Mouse (Mus musculus): ENCODE results near the gene Sypl. TPM values are rescaled to one million over a fixed set of nuclear protein-coding genes. Genes with fewer than 3 reads are reported as not detected.
A peak's percentile ranks its signal among the peaks of the same experiment; 100 is the strongest.
"Not testable (repeated sequence)": the region's sequence is repeated elsewhere in the genome, so short reads cannot be mapped to it uniquely, and the experiment has no call there.

Sypl gene
- polyA plus RNA-seq, 1 experiment, result 44.5 TPM

DNA sequence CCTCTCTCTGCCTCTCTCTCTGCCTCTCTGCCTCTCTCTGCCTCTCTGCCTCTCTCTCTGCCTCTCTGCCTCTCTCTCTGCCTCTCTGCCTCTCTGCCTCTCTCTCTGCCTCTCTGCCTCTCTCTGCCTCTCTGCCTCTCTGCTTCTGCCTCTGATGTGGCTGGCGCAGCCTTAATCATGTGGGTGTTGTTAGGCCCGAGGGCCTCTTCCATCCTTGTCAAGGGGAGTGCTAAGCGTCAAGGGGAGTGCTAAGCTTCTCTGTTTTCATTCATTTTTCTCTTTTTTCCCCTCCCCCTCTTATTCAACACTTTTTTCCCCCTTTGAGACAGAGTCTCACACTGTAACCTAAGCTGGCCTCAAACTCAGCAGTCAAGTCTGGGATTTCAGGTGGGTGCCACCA lies 46.1 kb downstream of the Sypl start:
- not testable (repeated sequence) for DNase-seq (ENCODE audit: extremely low spot score in 1 of 2, low spot score in 1 of 2)

- no peak for DNase-seq (ENCODE audit: extremely low spot score in 1 of 2, low spot score in 1 of 2)
These were observed 46.7 kb downstream of the Sypl start for GRCm38 (mm10) chr12:33000402-33000801.

DNA sequence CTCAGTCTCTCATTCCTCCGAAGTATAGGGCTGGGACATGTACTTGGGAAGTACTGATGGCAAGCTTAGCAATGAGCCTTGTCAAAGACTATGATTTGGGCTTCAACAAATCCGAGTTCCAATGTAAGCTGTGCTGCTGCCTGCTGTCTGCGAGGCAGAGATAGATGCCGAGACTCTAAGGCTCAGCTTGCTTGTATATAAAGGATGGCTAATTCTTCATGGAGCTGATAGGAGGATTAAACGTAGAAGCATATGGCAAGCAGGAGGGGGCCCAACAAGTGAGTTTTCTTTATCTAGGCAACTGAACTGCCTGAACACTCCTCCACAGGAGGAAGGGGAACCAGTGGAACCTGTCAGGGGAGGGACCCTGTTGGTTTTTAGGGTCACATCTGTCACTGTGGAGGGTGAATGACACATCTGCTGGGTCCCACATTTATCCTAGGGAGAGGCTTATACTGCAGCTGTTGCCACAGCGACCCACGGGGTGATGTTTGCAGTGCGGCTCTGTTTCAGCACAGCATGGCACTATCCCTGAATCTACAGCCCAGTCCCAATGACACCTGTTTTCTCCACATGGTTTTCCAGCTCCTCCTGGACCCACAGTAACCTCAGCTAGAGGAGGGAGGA lies 49.8 kb downstream of the Sypl start:
- DNase-seq (ENCODE audit: extremely low spot score in 1 of 2, low spot score in 1 of 2), result no peak

- DNase-seq (ENCODE audit: extremely low spot score in 1 of 2, low spot score in 1 of 2), result no peak
These were observed 52.2 kb downstream of the Sypl start for GRCm38 (mm10) chr12:33005858-33006257.

GRCm38 (mm10) chr12:33007176-33007575 lies 53.5 kb downstream of the Sypl start:
- DNase-seq (ENCODE audit: extremely low spot score in 1 of 2, low spot score in 1 of 2), result no peak

GRCm38 (mm10) chr12:33008305-33009110 lies 54.8 kb downstream of the Sypl start:
- DNase-seq (ENCODE audit: extremely low spot score in 1 of 2, low spot score in 1 of 2), result no peak

DNA sequence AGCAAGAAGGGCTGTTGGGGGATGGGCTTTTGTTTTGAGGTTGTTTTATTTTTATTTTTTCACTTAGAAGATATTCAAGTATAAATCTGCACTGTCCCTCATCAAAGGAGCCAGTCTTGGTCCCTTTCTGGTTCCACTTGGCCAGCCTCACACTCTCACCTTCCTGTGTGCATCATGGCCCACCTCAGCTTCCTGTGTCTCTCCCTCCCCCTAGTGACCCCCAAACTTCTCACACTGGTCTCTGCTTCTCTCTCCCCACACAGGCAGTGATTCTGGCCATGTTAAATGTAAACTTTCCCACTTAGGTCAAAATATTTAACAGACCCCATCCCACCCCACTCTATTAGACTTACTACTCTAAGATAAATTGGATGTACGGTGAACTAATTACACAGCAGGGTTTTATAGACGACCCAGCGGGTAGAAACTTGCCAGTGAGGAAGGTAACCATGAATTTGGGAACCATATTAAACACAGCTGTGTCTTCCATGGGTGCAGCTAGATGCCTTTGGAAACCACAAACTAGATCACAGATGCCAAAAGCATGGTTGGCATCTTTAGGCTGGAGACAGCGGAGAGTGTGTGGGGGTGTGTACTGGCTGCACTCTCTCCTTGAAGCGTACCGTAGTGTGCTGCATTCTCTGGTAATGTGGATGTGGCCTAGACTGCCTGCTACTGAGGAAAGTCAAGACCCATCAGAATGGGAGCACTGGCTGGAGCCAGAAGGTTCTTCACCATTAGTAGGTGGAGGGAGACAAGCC lies 55.7 kb downstream of the Sypl start:
- no peak for DNase-seq (ENCODE audit: extremely low spot score in 1 of 2, low spot score in 1 of 2)

GRCm38 (mm10) chr12:33010026-33010425 lies 56.3 kb downstream of the Sypl start:
- DNase-seq (ENCODE audit: extremely low spot score in 1 of 2, low spot score in 1 of 2), result peak in 1 of 2 experiments; percentile 61

DNA sequence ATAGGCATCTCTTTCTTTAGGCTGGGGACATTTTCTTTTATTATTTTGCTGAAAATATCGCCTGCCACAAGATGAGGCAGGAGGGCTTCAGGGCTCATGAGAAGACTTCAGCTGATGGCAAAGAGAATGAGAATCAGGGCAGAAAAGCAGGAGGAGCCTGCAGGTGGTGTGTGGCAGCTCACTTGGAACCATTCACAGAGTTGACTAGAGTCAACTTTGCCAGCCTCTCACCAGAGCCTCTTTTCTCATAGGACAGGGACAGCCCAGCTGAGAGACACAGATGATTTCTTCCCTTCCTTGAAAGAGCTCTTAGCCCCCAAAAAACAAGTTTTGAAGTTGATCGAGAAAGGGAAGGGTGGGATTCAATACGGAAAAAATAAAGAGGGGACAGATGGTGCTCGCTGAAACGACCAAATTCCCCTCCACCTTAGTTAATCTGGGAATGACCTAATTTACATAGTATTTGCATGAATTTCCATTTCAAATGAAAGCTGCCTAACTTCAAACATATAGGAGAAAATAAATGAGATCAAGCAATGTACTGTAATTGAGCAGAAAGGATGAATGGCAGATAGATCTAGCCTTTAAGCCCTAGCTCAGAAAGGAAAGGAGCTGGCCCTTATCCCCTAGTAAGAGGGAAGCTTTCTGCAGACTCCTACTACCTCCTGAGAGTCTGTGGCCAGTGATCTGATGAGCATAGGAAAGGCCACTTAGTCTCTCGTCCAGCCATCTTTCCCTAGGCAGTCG lies 60.5 kb downstream of the Sypl start:
- DNase-seq (ENCODE audit: extremely low spot score in 1 of 2, low spot score in 1 of 2), result no peak

DNA sequence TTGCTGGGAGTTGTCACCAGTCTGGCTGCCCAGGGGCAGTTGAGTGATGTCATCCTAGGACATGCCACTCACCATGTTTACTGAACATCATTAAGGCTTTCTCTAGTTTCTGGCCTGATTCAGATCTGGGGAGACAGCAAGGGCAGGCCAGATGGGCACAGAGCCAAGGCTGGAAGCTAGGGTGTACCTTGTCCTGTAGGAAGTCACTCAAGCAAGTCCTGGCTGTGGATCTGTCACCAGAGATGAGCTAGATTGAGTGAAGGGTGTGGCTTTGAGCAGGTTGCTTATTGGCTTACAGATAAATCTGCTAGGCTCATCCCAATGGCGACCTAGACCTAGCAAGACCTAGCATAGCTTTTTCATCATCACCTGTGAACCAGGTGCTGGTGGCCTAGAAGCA lies 61.4 kb downstream of the Sypl start:
- no peak for DNase-seq (ENCODE audit: extremely low spot score in 1 of 2, low spot score in 1 of 2)

GRCm38 (mm10) chr12:33016824-33017705 lies 63.4 kb downstream of the Sypl start:
- DNase-seq (ENCODE audit: extremely low spot score in 1 of 2, low spot score in 1 of 2), result no peak

DNA sequence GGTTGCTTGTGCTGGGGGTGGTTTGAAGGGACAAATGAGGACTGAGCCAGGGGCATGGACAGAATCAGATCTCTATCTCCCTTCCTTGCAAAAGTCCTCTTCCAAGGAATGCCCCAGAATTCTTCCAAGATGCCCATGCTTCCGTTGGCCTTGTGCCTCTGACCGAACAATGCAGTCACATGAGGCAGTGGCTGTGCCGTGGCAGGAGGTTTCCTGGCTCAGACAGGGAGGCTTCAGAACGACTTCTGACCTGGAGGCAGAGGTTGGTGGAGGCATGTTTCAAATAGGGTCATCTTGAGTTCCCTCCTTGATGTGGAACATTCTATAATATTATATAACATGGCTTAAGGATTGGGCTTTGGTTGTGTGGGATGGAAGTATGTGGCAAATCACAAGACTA lies 64.9 kb downstream of the Sypl start:
- DNase-seq (ENCODE audit: extremely low spot score in 1 of 2, low spot score in 1 of 2), result no peak

DNA sequence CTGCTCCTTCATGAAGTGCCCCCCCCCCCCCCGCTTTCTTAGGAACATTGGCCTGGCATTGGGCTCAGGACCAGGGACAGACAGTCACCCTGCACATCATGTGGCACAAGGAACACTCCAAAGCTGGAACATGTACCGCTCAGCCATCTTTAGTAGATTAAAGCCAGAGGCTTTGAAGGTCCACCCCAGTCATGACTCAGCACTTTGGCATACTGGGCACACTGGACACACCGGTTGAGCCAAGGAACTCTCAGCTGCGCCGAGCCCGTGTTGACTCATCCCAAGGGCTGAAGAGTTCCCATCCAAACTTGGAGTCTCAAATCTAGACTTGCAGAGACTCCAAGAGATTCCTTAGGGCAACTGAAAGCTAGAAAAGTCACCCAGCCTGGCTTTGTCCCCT lies 66.3 kb downstream of the Sypl start:
- DNase-seq (ENCODE audit: extremely low spot score in 1 of 2, low spot score in 1 of 2), result no peak

GRCm38 (mm10) chr12:33021140-33021539 lies 67.4 kb downstream of the Sypl start:
- peak in 1 of 2 experiments; percentile 53 for DNase-seq (ENCODE audit: extremely low spot score in 1 of 2, low spot score in 1 of 2)

DNA sequence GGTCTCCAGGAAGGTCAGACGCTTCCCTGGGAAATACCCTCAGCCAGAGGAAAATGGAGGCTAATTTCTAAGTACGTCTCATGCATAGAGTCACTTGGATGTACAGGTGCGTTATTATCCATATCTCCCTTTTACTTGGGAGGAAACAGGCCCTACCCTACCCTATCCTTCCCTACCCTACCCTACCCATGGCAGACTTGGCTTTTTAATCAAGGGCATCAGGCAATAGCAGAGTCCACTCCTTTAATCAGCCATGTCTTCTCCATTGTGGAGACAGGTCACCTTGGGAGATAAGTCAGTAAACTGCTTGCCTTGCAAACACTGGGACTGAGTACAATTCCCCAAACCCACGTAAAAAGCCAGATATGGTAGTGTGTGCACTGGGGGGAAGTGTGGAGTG lies 68.1 kb downstream of the Sypl start:
- DNase-seq (ENCODE audit: extremely low spot score in 1 of 2, low spot score in 1 of 2), result no peak

DNA sequence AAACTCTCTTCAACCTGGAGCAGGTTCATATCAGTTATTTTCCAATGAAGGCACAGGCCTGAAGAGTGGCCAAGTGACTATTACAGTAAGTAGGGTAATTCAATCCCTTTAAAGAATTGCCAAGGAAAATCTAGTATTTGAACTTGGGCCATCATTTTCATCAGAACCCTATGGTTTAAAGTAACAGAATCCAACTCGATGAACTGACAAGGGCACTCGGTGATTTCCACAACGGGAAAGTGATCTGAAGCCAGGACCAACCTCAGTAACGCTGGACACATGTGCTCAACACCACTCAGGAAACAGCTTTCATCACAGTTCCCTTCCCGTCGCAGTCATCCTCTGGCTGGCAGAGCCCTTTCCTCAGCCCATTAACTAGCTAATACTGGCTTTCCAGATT lies 70.8 kb downstream of the Sypl start:
- no peak for DNase-seq (ENCODE audit: extremely low spot score in 1 of 2, low spot score in 1 of 2)

DNA sequence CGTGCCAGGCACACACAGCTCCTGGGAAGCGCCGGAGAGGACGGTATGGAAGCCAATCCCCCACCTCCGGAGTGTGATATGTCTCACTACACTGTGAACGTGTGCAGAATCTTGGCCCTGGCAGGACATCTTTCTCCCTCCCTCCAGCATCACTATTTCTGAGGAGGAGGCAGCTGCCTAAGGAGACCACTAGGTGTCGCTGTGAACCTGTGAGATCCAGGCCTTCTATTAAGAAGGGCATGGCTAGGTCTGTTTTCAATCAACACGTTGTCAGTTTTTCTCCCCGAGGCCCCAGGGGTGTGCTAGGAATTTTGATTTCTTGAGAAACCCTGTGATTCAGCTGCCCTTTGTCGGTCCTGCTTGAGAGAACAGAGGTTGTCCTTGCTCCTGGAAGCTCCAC lies 73.4 kb downstream of the Sypl start:
- DNase-seq (ENCODE audit: extremely low spot score in 1 of 2, low spot score in 1 of 2), result peak; percentile 54 to 90

GRCm38 (mm10) chr12:33028109-33028691 lies 74.5 kb downstream of the Sypl start:
- no peak for DNase-seq (ENCODE audit: extremely low spot score in 1 of 2, low spot score in 1 of 2)

GRCm38 (mm10) chr12:33028708-33029107 lies 75.0 kb downstream of the Sypl start:
- DNase-seq (ENCODE audit: extremely low spot score in 1 of 2, low spot score in 1 of 2), result no peak

All from frontal cortex, adult 2 months (tissue).